Mouse (Mus musculus): ENCODE results near the gene Pdgfb. TPM values are rescaled to one million over a fixed set of nuclear protein-coding genes. Genes with fewer than 3 reads are reported as not detected.

The Pdgfb gene
- total and polyA plus RNA-seq, 2 experiments from 2014 or later, result 9.2 to 24.4 TPM

DNA sequence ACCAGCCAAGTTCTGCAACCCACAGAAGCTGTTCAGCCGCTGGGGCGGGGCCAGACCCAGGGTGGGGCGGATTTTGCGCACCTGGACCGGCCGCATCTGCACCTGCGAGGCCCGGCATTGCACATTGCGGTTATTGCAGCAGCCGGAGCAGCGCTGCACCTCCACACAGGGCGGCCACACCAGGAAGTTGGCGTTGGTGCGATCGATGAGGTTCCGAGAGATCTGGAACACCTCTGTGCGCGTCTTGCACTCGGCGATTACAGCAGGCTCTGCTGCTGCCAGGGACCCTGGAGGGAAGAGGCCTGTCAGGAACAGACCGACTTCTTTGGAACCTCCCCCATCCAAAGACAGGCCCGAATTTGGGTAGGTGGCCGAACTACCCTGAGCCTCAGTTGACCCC, 13.2 kb downstream of the Pdgfb start:
- H3K4me1 ChIP-seq (ENCODE audit: insufficient read depth, low read length), result no peaks in the 10 kb centered on the region
- H3K4me2 ChIP-seq (ENCODE audit: low read depth, low read length, poor library complexity, severe bottlenecking), result no peak overlapping the region
- no peak for TF ChIP-seq CTCF (IDR thresholded peaks at IDR 0.05)
- H3K27me3 ChIP-seq (ENCODE audit: insufficient read depth, low read length), result no peaks in the 10 kb centered on the region
- no peak overlapping the region for H3K4me3 ChIP-seq (ENCODE audit: low read depth, low read length)
- 0 out of 2 replicates have a peak, but pooled peaks cover 2% of the 10 kb centered on the region for H3K36me3 ChIP-seq (ENCODE audit: insufficient read depth, low read length)
- 94% methylated on average over 23 of the region's 23 CpGs for WGBS
- H3K9ac ChIP-seq (replicated peaks; ENCODE audit: low read length, poor library complexity, severe bottlenecking), result no peak overlapping the region
- H3K27ac ChIP-seq (ENCODE audit: low read depth, low read length), result no peak overlapping the region
- no peaks in the 10 kb centered on the region for H3K9me3 ChIP-seq (ENCODE audit: low read length)
- DNase-seq (ENCODE audit: low spot score) (no peak), ATAC-seq (ENCODE audit: low FRiP score) (no peak)

DNA sequence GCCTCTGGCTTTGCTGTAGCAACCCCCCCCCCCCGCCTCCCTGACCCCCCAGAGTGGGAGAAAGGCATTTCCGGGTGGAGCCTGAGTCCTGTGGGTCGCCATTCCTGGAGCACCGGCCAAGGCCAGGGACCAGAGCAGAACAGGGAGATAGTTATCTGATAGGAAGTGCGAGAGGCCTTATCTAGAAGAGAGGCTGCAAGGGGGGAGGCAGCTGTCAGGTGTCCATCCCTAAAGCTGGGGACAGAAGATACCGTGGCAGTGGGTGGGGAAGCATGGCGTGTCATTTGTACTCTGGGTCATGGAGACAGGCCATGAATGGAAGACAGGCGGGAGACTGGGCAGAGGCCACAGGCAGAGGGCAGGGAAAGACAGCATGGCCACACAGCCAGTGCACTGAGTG, 14.1 kb downstream of the Pdgfb start:
- Histone ChIP-seq H3K4me3 (ENCODE audit: low read depth, low read length) (no peak overlapping the region), H3K36me3 (ENCODE audit: insufficient read depth, low read length) (0 out of 2 replicates have a peak, but pooled peaks cover 4% of the 10 kb centered on the region), H3K27me3 (ENCODE audit: insufficient read depth, low read length) (no peaks in the 10 kb centered on the region), H3K9ac (replicated peaks; ENCODE audit: low read length, poor library complexity, severe bottlenecking) (no peak overlapping the region), H3K27ac (ENCODE audit: low read depth, low read length) (no peak overlapping the region), H3K4me1 (ENCODE audit: insufficient read depth, low read length) (no peaks in the 10 kb centered on the region), H3K4me2 (ENCODE audit: low read depth, low read length, poor library complexity, severe bottlenecking) (no peak overlapping the region), H3K9me3 (ENCODE audit: low read length) (no peaks in the 10 kb centered on the region)
- no peak for TF ChIP-seq CTCF (IDR thresholded peaks at IDR 0.05)
- no peak for ATAC-seq (ENCODE audit: low FRiP score)
- 56% methylated on average over 8 of the region's 8 CpGs for WGBS
- no peak for DNase-seq (ENCODE audit: low spot score)

DNA sequence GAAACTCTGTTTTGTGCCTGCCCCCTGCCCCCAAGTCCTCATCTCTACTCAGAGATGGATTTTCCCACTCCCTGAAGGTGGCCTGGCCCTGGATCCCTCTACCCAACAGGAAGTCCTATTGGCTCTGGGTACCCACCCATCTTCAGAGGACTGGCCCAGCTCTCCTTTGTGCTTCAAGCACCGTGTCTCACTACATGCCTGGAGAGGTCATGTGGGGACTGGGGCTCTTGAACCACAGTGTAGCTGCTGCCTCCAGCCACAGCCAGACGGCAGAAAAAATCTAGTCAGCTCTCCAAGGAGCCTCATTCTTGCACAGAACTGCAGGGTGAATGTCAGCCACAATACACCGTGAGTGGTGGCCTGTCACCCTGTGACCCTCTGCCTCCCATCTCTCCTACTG, 16.8 kb downstream of the Pdgfb start:
- Histone ChIP-seq H3K9me3 (ENCODE audit: low read length) (no peaks in the 10 kb centered on the region), H3K27me3 (ENCODE audit: insufficient read depth, low read length) (no peaks in the 10 kb centered on the region), H3K4me1 (ENCODE audit: insufficient read depth, low read length) (no peaks in the 10 kb centered on the region), H3K36me3 (ENCODE audit: insufficient read depth, low read length) (0 out of 2 replicates have a peak, but pooled peaks cover 4% of the 10 kb centered on the region), H3K4me2 (ENCODE audit: low read depth, low read length, poor library complexity, severe bottlenecking) (no peak overlapping the region), H3K9ac (replicated peaks; ENCODE audit: low read length, poor library complexity, severe bottlenecking) (no peak overlapping the region), H3K27ac (ENCODE audit: low read depth, low read length) (no peak overlapping the region), H3K4me3 (ENCODE audit: low read depth, low read length) (no peak overlapping the region)
- no peak for TF ChIP-seq CTCF (IDR thresholded peaks at IDR 0.05)
- DNase-seq (ENCODE audit: low spot score), result no peak
- 64% methylated on average over 3 of the region's 3 CpGs for WGBS
- no peak for ATAC-seq (ENCODE audit: low FRiP score)

DNA sequence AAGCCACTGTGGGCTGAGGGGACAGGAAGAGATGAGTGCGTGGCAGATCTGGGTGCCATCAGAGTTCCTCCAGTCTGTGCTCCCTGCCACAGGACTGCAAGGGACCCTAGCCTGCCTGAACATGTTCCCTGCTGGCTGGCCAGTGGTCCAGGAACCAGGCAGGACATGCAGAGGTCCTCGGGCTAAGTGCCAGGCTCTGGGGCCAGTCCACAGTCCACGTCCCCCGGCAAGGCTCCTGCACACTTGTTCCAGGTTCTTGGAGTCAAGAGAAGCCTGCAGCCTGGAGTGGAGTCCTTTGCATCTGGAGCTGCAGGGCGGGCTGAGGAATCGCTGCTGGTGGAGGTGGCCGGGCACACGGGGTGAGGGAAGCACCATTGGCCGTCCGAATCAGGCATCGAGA, 18.0 kb downstream of the Pdgfb start:
- no peaks in the 10 kb centered on the region for H3K4me1 ChIP-seq (ENCODE audit: insufficient read depth, low read length)
- H3K4me3 ChIP-seq (ENCODE audit: low read depth, low read length), result no peak overlapping the region
- no peaks in the 10 kb centered on the region for H3K27me3 ChIP-seq (ENCODE audit: insufficient read depth, low read length)
- no peak overlapping the region for H3K4me2 ChIP-seq (ENCODE audit: low read depth, low read length, poor library complexity, severe bottlenecking)
- no peak for TF ChIP-seq CTCF (IDR thresholded peaks at IDR 0.05)
- no peak overlapping the region for H3K9ac ChIP-seq (replicated peaks; ENCODE audit: low read length, poor library complexity, severe bottlenecking)
- no peak for DNase-seq (ENCODE audit: low spot score)
- no peaks in the 10 kb centered on the region for H3K9me3 ChIP-seq (ENCODE audit: low read length)
- H3K27ac ChIP-seq (ENCODE audit: low read depth, low read length), result no peak overlapping the region
- whole genome bisulfite sequencing, result 90% methylated on average over 11 of the region's 11 CpGs
- no peak for ATAC-seq (ENCODE audit: low FRiP score)
- H3K36me3 ChIP-seq (ENCODE audit: insufficient read depth, low read length), result 0 out of 2 replicates have a peak, but pooled peaks cover 4% of the 10 kb centered on the region

DNA sequence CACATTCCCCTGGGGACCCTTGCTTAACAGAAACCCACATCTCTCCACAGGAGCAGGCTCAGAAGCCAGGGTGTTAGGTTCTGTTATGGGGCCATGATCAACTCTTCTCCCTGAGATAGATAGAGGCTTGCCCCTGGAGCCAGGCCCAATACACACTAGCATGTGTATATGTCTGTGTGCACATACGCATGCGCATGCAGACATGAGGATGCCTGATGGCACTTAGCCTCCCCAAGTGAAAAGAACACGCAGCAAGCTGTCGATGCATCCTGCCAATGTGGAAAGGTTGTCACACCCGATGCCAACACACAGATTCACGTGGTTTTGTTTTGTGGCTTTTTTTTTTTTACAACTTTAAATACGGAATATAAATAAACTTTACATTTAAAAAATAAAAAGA, 19.2 kb downstream of the Pdgfb start:
- no peaks in the 10 kb centered on the region for H3K9me3 ChIP-seq (ENCODE audit: low read length)
- no peaks in the 10 kb centered on the region for H3K4me1 ChIP-seq (ENCODE audit: insufficient read depth, low read length)
- H3K27me3 ChIP-seq (ENCODE audit: insufficient read depth, low read length), result no peaks in the 10 kb centered on the region
- 90% methylated on average over 7 of the region's 7 CpGs for WGBS
- no peak overlapping the region for H3K4me2 ChIP-seq (ENCODE audit: low read depth, low read length, poor library complexity, severe bottlenecking)
- no peak for ATAC-seq (ENCODE audit: low FRiP score)
- no peak overlapping the region for H3K27ac ChIP-seq (ENCODE audit: low read depth, low read length)
- no peak for TF ChIP-seq CTCF (IDR thresholded peaks at IDR 0.05)
- no peak for DNase-seq (ENCODE audit: low spot score)
- no peak overlapping the region for H3K4me3 ChIP-seq (ENCODE audit: low read depth, low read length)
- 0 out of 2 replicates have a peak, but pooled peaks cover 2% of the 10 kb centered on the region for H3K36me3 ChIP-seq (ENCODE audit: insufficient read depth, low read length)
- H3K9ac ChIP-seq (replicated peaks; ENCODE audit: low read length, poor library complexity, severe bottlenecking), result no peak overlapping the region

DNA sequence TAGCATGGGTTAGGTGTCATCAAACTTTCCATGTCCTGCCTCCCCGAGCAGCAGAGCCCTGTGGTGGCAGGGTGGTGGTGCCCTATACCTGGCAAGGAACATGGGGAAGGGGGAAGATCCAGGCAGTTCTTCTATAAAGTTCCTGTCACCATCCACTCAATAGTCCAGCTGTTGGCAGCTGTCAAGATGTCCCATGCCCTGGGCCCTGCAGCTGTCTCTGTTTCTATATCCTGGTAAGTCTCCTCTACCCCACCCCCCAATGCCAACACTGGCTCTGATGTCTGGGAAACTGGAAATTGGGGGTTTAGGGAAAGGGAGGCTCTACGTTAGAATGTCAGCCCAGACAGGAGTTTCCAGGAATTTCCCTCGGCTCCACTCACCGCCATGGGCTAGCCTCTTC, 20.2 kb downstream of the Pdgfb start:
- no peak for DNase-seq (ENCODE audit: low spot score)
- ATAC-seq (ENCODE audit: low FRiP score), result no peak
- Histone ChIP-seq H3K27ac (ENCODE audit: low read depth, low read length) (no peak overlapping the region), H3K4me1 (ENCODE audit: insufficient read depth, low read length) (no peaks in the 10 kb centered on the region), H3K9ac (replicated peaks; ENCODE audit: low read length, poor library complexity, severe bottlenecking) (no peak overlapping the region), H3K4me2 (ENCODE audit: low read depth, low read length, poor library complexity, severe bottlenecking) (no peak overlapping the region), H3K9me3 (ENCODE audit: low read length) (no peaks in the 10 kb centered on the region), H3K36me3 (ENCODE audit: insufficient read depth, low read length) (0 out of 2 replicates have a peak, but pooled peaks cover 2% of the 10 kb centered on the region), H3K27me3 (ENCODE audit: insufficient read depth, low read length) (no peaks in the 10 kb centered on the region), H3K4me3 (ENCODE audit: low read depth, low read length) (no peak overlapping the region)
- 87% methylated on average over 4 of the region's 4 CpGs for WGBS
- TF ChIP-seq CTCF (IDR thresholded peaks at IDR 0.05), result no peak
